ENCODE assay signal across 9 mouse cellular contexts in the genomic region with DNA sequence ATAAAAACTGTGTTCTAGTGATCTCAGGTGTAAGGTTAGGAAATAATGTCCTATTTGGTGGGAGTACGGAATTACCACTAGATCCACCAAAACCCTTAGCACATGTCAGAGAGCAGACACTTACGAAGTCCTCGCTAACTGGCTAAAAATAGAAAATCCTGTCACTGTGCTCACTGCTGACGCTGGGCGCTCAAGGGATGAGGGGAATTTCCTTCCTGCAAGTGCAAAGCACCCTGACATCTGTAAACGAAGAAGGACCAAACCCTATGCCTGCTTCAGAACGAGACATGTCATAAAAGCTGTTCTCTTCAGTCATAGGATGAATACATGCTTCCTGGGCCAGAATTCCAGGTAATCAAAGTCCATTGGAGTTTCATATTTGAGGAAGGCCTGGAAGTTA. TPM values are rescaled to one million over a fixed set of nuclear protein-coding genes. Genes with fewer than 3 reads are reported as not detected.
A peak's percentile ranks its signal among the peaks of the same experiment; 100 is the strongest.
DNase-seq lines count a peak whose midpoint lies in the region; ATAC-seq and TF ChIP-seq lines count a peak whose summit lies in the region.
"Had no signal": no experiment of that assay in that cellular context is flagged by ENCODE, and none has a peak within 500 bp of the region (broad histone marks: within the 10 kb centered on the region; RNA-seq: fewer than 3 reads in every experiment).

No protein-coding gene starts in this region.

- WGBS in heart, embryonic 14.5 days: 3% methylated on average over 7 of the region's 7 CpGs
- WGBS in liver, embryonic 15.5 days (ENCODE audit: insufficient replicate concordance): 50% methylated on average over 7 of the region's 7 CpGs

- TF ChIP-seq POLR2A in cortical plate, adult 2 months (IDR thresholded peaks at IDR 0.05; ENCODE audit: extremely low read depth, insufficient read depth, low read length): no peak

- peak overlapping the region; percentile 2; the same call in 1 of the 2 replicates for H3K4me2 ChIP-seq in heart, embryonic 14.5 days (ENCODE audit: low read length)
- H3K4me2 ChIP-seq in liver, embryonic 15.5 days: no peak overlapping the region
- H3K4me2 ChIP-seq: liver, embryonic 13.5 days had no signal

- ATAC-seq in heart, embryonic 14.5 days (ENCODE audit: insufficient number of reproducible peaks, insufficient read depth, low FRiP score, low read depth): no peak
- no peak for ATAC-seq in liver, embryonic 15.5 days (ENCODE audit: insufficient read depth)

- no peak overlapping the region for H3K4me3 ChIP-seq in left cerebral cortex, adult 2 months
- H3K4me3 ChIP-seq in cortical plate, adult 2 months (ENCODE audit: insufficient read depth, low read length): no peak overlapping the region
- no peak overlapping the region for H3K4me3 ChIP-seq in heart, embryonic 14.5 days (ENCODE audit: control insufficient read depth in 1 of 2, insufficient read depth in 1 of 2, low read depth in 1 of 2, low read length in 2 of 2)
- H3K4me3 ChIP-seq in liver, embryonic 15.5 days (replicated peaks): no peak overlapping the region
- H3K4me3 ChIP-seq: liver, embryonic 13.5 days had no signal

- H3K27ac ChIP-seq in left cerebral cortex, adult 2 months: peak overlapping the region; percentile 87
- peak overlapping the region; percentile 83 for H3K27ac ChIP-seq in cortical plate, adult 2 months (ENCODE audit: insufficient read depth, low read length)
- H3K27ac ChIP-seq in heart, embryonic 14.5 days (replicated peaks in 1 of 2; ENCODE audit: control insufficient read depth in 1 of 2, insufficient read depth in 1 of 2, low read depth in 2 of 2, low read length in 2 of 2): peak overlapping the region; percentile 73
- 0 out of 2 replicates have a peak overlapping the region, but pooled peaks have one; percentile 56 for H3K27ac ChIP-seq in liver, embryonic 15.5 days (replicated peaks)

- H3K9ac ChIP-seq in heart, embryonic 14.5 days (ENCODE audit: low read length): peak overlapping the region; percentile 4; the same call in 1 of the 2 replicates
- H3K9ac ChIP-seq in liver, embryonic 15.5 days: no peak overlapping the region
- H3K9ac ChIP-seq: liver, embryonic 13.5 days had no signal

- H3K27me3 ChIP-seq in heart, embryonic 14.5 days (ENCODE audit: control insufficient read depth, insufficient read depth, low read length): no peaks in the 10 kb centered on the region
- no peaks in the 10 kb centered on the region for H3K27me3 ChIP-seq in liver, embryonic 15.5 days
- H3K27me3 ChIP-seq: liver, embryonic 13.5 days had no signal

- DNase-seq in left cerebral cortex, adult 2 months (ENCODE audit: extremely low spot score in 1 of 2, low spot score in 2 of 2): no peak
- DNase-seq in left cerebral cortex, postnatal 36 days (ENCODE audit: low spot score in 2 of 2): no peak
- no peak for DNase-seq in urinary bladder, postnatal 14 days (ENCODE audit: low spot score)
- no peak for DNase-seq in right cerebral cortex, postnatal 14 days
- DNase-seq: adrenal gland, postnatal 10 days; liver, embryonic 13.5 days had no signal

- no peaks in the 10 kb centered on the region for H3K9me3 ChIP-seq in heart, embryonic 14.5 days (ENCODE audit: control insufficient read depth, low read length)
- no peaks in the 10 kb centered on the region for H3K9me3 ChIP-seq in liver, embryonic 15.5 days (replicated peaks)
- H3K9me3 ChIP-seq: liver, embryonic 13.5 days had no signal

- peaks cover 35% of the 10 kb centered on the region for H3K4me1 ChIP-seq in cortical plate, adult 2 months (ENCODE audit: control insufficient read depth, insufficient read depth, low read length)
- H3K4me1 ChIP-seq in heart, embryonic 14.5 days (ENCODE audit: control insufficient read depth in 2 of 2, insufficient read depth in 2 of 2, low read length in 2 of 2): peaks cover 39 to 65% of the 10 kb centered on the region in 2 experiments
- peaks cover 61% of the 10 kb centered on the region for H3K4me1 ChIP-seq in liver, embryonic 15.5 days (replicated peaks)

- no peak for TF ChIP-seq CTCF in left cerebral cortex, adult 2 months (IDR thresholded peaks at IDR 0.05)
- no peak for TF ChIP-seq CTCF in cortical plate, adult 2 months (IDR thresholded peaks at IDR 0.05; ENCODE audit: extremely low read depth, insufficient read depth, low read length)

- H3K36me3 ChIP-seq in heart, embryonic 14.5 days (ENCODE audit: control insufficient read depth, insufficient read depth, low read length): no peaks in the 10 kb centered on the region
- H3K36me3 ChIP-seq in liver, embryonic 15.5 days (replicated peaks): no peaks in the 10 kb centered on the region
- H3K36me3 ChIP-seq: liver, embryonic 13.5 days had no signal

- intact Hi-C loops in left cerebral cortex, adult 2 months (cut with DNase I): no loop called here
- intact Hi-C loops in left cerebral cortex, postnatal 36 days (cut with DNase I): loop anchor here (2.0 kb wide), 1 partner anchor 17 kb away; no protein-coding TSS in a partner anchor

RNA-seq across cellular contexts. Expression of a gene that starts 27.7 kb away (rescaled TPM):
- 10 to 100 TPM; 57.1 to 75.2 TPM for total RNA-seq in left cerebral cortex, adult 2 months (2021)
- total RNA-seq in left cerebral cortex, postnatal 36 days (2021): 10 to 100 TPM; 50.9 to 61.0 TPM
- 21.4 and 21.9 TPM in 2 replicates for polyA plus RNA-seq in cortical plate, adult 2 months (2012; rRNA removed)
- 15.4 and 15.6 TPM in 2 replicates for polyA plus RNA-seq in heart, embryonic 14.5 days (2014; fragmentation: Nextera tagmentation; extraction: Ambion mirVana)
- polyA plus RNA-seq in liver, embryonic 15.5 days (2015; fragmentation: Nextera tagmentation; extraction: Ambion mirVana): 25.5 and 28.0 TPM in 2 replicates
